Mouse (Mus musculus): Measurements from ENCODE around the gene Gm10134. TPM values are rescaled to one million over a fixed set of nuclear protein-coding genes. Genes with fewer than 3 reads are reported as not detected.
A peak's percentile ranks its signal among the peaks of the same experiment; 100 is the strongest.

Gene Gm10134
- polyA plus RNA-seq, 1 experiment from 2014 or later = not detected

DNA sequence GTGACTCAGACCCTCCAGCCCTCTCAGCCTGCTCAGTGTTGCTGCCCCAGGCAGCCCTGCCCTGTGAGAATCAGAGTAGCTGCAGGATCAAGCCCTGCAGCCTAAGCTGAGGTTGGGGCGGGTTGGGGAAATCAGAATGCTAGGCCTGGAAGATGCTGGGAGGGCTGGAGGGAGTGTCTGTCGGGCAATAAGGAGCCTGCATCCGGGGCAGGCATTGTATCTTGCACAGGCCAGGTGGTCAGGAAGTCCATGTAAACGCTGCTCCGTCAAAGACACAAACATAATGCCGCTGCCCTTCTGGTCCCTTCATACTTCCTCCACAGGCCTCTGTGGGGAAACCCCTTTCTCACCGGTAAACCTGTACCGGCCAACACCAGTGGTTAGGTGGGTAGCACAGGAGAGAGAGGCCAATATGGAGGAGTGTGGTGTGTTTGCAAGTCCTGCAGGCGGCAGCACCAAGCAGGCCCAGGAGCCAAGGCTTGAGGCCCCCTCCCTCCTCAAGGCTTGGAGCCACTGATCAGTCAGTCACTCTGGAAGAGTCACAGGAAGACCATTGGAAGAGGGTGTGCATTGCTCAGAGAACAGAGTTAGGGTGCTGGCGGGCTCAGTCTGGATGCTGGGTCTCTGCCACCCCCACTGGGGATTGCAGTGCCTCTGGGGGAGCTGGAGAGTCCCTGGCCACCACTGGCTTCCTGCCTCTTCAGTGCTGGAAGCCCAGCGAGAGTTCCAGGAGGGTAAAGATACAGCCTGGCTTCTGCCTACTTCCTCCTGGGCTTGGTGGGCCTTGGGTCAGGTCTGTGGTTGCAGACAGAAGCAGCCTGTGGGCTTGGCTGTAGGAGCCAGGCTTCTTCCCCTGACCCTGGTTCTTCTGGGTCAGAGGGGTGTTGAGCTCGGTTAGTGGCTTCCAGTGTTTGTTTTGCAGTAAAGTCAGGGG is 20.3 kb downstream of the Gm10134 start:
- Histone ChIP-seq H3K27me3 (replicated peaks; ENCODE audit: low read depth, poor library complexity, severe bottlenecking) (no peaks in the 10 kb centered on the region), H3K9me3 (no peaks in the 10 kb centered on the region), H3K36me3 (replicated peaks) (peaks cover 9% of the 10 kb centered on the region; the same call in 1 of the 2 replicates), H3K4me1 (peaks cover 77% of the 10 kb centered on the region), H3K4me3 (0 out of 2 replicates have a peak overlapping the region, but pooled peaks have one; percentile 32), H3K27ac (replicated peaks) (peak overlapping the region; percentile 82)
- peak; percentile 37 for DNase-seq (ENCODE audit: low spot score)
- WGBS = 38% methylated on average over 12 of the region's 12 CpGs

DNA sequence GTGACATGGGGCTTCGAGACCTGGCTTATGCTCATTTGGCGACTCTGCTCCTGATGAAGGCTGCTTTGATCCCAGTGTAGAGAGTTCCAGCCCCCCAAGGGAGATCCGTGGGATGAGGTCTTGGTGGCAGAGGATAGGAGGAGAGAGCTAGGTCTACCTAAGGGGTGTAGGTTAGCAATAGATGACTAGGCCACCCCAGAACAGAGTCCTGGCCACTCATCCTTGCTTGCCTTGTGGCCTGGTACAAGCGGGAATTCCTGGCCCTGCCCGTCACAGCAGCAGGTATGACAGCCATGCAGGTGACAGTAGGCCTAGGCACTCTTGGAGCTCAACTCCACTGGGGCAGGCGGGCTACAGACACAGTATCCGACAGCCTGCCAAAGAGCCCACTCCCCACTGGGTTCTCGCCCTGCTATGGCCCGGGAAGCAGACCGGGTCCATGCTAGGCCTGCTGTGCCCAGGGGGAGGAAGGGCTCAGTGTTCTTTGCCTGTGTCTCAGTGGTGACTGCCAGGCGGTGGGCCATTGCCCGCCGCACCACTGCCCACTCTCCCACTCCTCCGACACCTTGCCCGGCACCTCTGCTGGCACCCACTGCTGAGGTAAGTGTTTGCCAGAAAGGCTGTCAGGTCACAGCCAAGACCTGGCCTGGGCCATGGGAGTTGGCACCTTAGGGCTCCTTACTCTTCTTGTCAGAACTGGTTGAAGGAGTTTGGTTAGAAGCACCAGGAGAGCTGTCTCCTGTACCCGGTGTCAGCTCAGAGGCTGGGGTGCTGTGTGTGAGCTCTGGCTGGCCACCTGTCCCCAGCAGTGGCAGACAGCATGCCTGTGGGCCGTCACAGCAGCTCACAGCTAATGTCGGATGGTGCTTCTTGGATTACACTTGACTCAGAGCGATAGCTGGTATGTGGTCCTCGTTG is 21.8 kb downstream of the Gm10134 start:
- Histone ChIP-seq H3K27ac (replicated peaks) (peak overlapping the region; percentile 35; the same call in 1 of the 2 replicates), H3K27me3 (replicated peaks; ENCODE audit: low read depth, poor library complexity, severe bottlenecking) (no peaks in the 10 kb centered on the region), H3K4me1 (peaks cover 85% of the 10 kb centered on the region), H3K36me3 (replicated peaks) (0 out of 2 replicates have a peak, but pooled peaks cover 2% of the 10 kb centered on the region), H3K9me3 (no peaks in the 10 kb centered on the region), H3K4me3 (no peak overlapping the region)
- DNase-seq (ENCODE audit: low spot score) = no peak
- 85% methylated on average over 20 of the region's 20 CpGs for WGBS

- Histone ChIP-seq H3K27ac (replicated peaks) (peak overlapping the region; percentile 35; the same call in 1 of the 2 replicates), H3K4me1 (peaks cover 90% of the 10 kb centered on the region), H3K9me3 (no peaks in the 10 kb centered on the region), H3K4me3 (no peak overlapping the region), H3K27me3 (replicated peaks; ENCODE audit: low read depth, poor library complexity, severe bottlenecking) (no peaks in the 10 kb centered on the region), H3K36me3 (replicated peaks) (no peaks in the 10 kb centered on the region)
- DNase-seq (ENCODE audit: low spot score) = no peak
- 81% methylated on average over 7 of the region's 7 CpGs for WGBS
Measured at GRCm38 (mm10) chr2:28528354-28528730, 22.4 kb downstream of the Gm10134 start.

GRCm38 (mm10) chr2:28529856-28530255 is 24.0 kb downstream of the Gm10134 start:
- DNase-seq (ENCODE audit: low spot score) = no peak

GRCm38 (mm10) chr2:28530311-28530710 is 24.4 kb downstream of the Gm10134 start:
- Histone ChIP-seq H3K4me3 (no peak overlapping the region), H3K27ac (replicated peaks) (peak overlapping the region; percentile 54), H3K9me3 (no peaks in the 10 kb centered on the region), H3K27me3 (replicated peaks; ENCODE audit: low read depth, poor library complexity, severe bottlenecking) (no peaks in the 10 kb centered on the region), H3K4me1 (peaks cover 93% of the 10 kb centered on the region), H3K36me3 (replicated peaks) (no peaks in the 10 kb centered on the region)
- no peak for DNase-seq (ENCODE audit: low spot score)
- whole genome bisulfite sequencing = 62% methylated on average over 7 of the region's 7 CpGs

More at GRCm38 (mm10) chr2:28529856-28530255, 24.0 kb downstream of the Gm10134 start:
- 81% methylated on average over 4 of the region's 4 CpGs for WGBS
- no peaks in the 10 kb centered on the region for H3K9me3 ChIP-seq
- H3K4me1 ChIP-seq = peaks cover 93% of the 10 kb centered on the region
- no peak overlapping the region for H3K4me3 ChIP-seq
- H3K27me3 ChIP-seq (replicated peaks; ENCODE audit: low read depth, poor library complexity, severe bottlenecking) = no peaks in the 10 kb centered on the region
- H3K36me3 ChIP-seq (replicated peaks) = no peaks in the 10 kb centered on the region
- peak overlapping the region; percentile 54; the same call in 1 of the 2 replicates for H3K27ac ChIP-seq (replicated peaks)

- H3K4me3 ChIP-seq = peak overlapping the region; percentile 72
- peaks cover 97% of the 10 kb centered on the region for H3K4me1 ChIP-seq
- WGBS = 3% methylated on average over 49 of the region's 49 CpGs
Measured at GRCm38 (mm10) chr2:28532938-28533771, 27.3 kb downstream of the Gm10134 start.

GRCm38 (mm10) chr2:28533901-28534435 is 28.1 kb downstream of the Gm10134 start:
- Histone ChIP-seq H3K36me3 (replicated peaks) (0 out of 2 replicates have a peak, but pooled peaks cover 7% of the 10 kb centered on the region), H3K4me3 (peak overlapping the region; percentile 72), H3K27me3 (replicated peaks; ENCODE audit: low read depth, poor library complexity, severe bottlenecking) (no peaks in the 10 kb centered on the region), H3K9me3 (no peaks in the 10 kb centered on the region), H3K27ac (replicated peaks) (peak overlapping the region; percentile 89), H3K4me1 (peaks cover 97% of the 10 kb centered on the region)
- no peak for DNase-seq (ENCODE audit: low spot score)
- WGBS = 64% methylated on average over 7 of the region's 7 CpGs

More at GRCm38 (mm10) chr2:28532938-28533771, 27.3 kb downstream of the Gm10134 start:
- Histone ChIP-seq H3K27ac (replicated peaks) (peak overlapping the region; percentile 89), H3K9me3 (no peaks in the 10 kb centered on the region), H3K27me3 (replicated peaks; ENCODE audit: low read depth, poor library complexity, severe bottlenecking) (no peaks in the 10 kb centered on the region), H3K36me3 (replicated peaks) (0 out of 2 replicates have a peak, but pooled peaks cover 1% of the 10 kb centered on the region)
- DNase-seq (ENCODE audit: low spot score) = peak; percentile 92

DNA sequence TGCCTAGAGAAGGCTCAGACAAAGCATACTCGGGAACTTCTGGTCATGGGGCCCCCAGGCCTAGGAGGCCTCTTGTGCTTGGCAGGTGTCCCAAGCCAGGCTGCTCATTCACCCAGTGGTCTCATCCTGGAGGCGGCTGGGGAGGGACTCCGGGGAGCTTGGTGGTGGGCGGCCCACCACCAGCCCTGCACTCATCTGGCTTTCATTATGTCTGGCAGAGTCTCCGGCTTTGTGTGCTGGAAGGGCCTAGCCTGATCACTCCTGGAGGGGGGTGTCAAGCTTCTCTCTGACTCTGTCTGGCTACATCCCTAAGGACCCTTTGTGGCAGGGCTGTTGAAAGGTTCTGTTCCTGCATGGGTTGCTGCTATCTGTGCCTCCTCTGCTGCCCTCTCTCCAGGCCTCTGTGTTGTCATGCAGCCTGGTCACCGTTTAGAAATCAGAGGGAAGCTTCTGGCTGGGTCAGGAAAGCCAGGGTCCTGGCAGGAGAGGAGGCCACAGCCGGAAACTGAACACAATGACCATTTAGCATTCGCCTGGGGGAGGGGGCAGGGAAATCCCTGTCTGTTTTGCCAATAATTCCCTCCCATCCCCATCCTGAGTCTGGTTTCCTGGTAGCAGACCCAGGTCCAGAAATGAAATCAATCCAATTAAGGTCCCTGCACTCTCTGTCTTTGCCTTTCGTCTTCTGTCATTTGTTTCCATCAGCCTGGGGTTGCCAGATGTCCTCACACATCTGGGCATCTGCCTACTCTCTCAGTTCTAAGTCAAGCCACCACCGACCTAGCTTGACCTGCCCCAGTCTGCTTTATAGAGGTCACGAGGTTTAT is 28.8 kb downstream of the Gm10134 start:
- H3K9me3 ChIP-seq = no peaks in the 10 kb centered on the region
- H3K36me3 ChIP-seq (replicated peaks) = 0 out of 2 replicates have a peak, but pooled peaks cover 9% of the 10 kb centered on the region
- H3K4me1 ChIP-seq = peaks cover 99% of the 10 kb centered on the region
- no peaks in the 10 kb centered on the region for H3K27me3 ChIP-seq (replicated peaks; ENCODE audit: low read depth, poor library complexity, severe bottlenecking)
- peak overlapping the region; percentile 72 for H3K4me3 ChIP-seq
- H3K27ac ChIP-seq (replicated peaks) = peak overlapping the region; percentile 89
- DNase-seq (ENCODE audit: low spot score) = peak; percentile 77
- WGBS = 19% methylated on average over 11 of the region's 11 CpGs

GRCm38 (mm10) chr2:28535263-28535540 is 29.3 kb downstream of the Gm10134 start:
- DNase-seq (ENCODE audit: low spot score) = peak; percentile 19
- Histone ChIP-seq H3K36me3 (replicated peaks) (peaks cover 14% of the 10 kb centered on the region), H3K9me3 (no peaks in the 10 kb centered on the region), H3K4me3 (peak overlapping the region; percentile 72), H3K27ac (replicated peaks) (peak overlapping the region; percentile 89), H3K4me1 (peaks cover 99% of the 10 kb centered on the region), H3K27me3 (replicated peaks; ENCODE audit: low read depth, poor library complexity, severe bottlenecking) (no peaks in the 10 kb centered on the region)
- 17% methylated on average over 4 of the region's 4 CpGs for WGBS

- peak; percentile 26 for DNase-seq (ENCODE audit: low spot score)
- Histone ChIP-seq H3K27ac (replicated peaks) (peak overlapping the region; percentile 89), H3K4me1 (peaks cover 99% of the 10 kb centered on the region), H3K36me3 (replicated peaks) (peaks cover 18% of the 10 kb centered on the region), H3K9me3 (no peaks in the 10 kb centered on the region), H3K27me3 (replicated peaks; ENCODE audit: low read depth, poor library complexity, severe bottlenecking) (no peaks in the 10 kb centered on the region), H3K4me3 (peak overlapping the region; percentile 72)
- WGBS = 33% methylated on average over 7 of the region's 7 CpGs
Measured at GRCm38 (mm10) chr2:28535650-28536049, 29.8 kb downstream of the Gm10134 start.

DNA sequence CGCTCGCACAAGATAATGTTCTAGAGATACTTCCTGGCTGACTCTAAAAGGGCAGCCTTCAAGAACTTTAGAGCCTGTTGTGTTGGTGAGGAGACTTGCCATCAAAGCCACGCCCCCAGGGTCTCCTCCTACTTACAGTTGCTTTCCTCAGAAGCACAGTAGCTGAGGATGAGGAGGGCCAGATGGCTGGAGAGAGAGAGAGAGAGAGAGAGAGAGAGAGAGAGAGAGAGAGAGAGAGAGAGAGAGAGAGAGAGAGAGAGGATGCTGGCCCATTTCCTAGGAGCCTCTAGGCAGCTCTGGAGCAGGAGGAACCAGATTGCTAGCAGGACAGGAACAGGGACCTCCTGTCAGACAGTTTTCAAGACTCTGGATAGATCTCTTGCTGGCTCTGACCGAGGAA is 30.3 kb downstream of the Gm10134 start:
- 66% methylated on average over 4 of the region's 4 CpGs for WGBS
- H3K27ac ChIP-seq (replicated peaks) = peak overlapping the region; percentile 89
- H3K27me3 ChIP-seq (replicated peaks; ENCODE audit: low read depth, poor library complexity, severe bottlenecking) = no peaks in the 10 kb centered on the region
- no peak for DNase-seq (ENCODE audit: low spot score)
- H3K9me3 ChIP-seq = no peaks in the 10 kb centered on the region
- peaks cover 95% of the 10 kb centered on the region for H3K4me1 ChIP-seq
- H3K36me3 ChIP-seq (replicated peaks) = peaks cover 21% of the 10 kb centered on the region
- peak overlapping the region; percentile 72 for H3K4me3 ChIP-seq

Data from embryonic facial prominence, embryonic 10.5 days (tissue).